Mouse (Mus musculus) limb, embryonic 15.5 days (tissue): Measurements from ENCODE around the gene Celf1. TPM values are rescaled to one million over a fixed set of nuclear protein-coding genes. Genes with fewer than 3 reads are reported as not detected.

Experiments
- ATAC-seq: fragments of 200-750 bp; cut with Nextera tagmentation; 2 replicates; pipeline ENCODE4 v1.8.0; 2017; ENCODE audit warnings: low read depth, moderate TSS enrichment; ENCODE audit not compliant: insufficient number of reproducible peaks, low FRiP score, low TSS enrichment
- H3K27ac ChIP-seq: fragments of 300-500 bp; sonication (generic); 2 replicates; pipeline ENCODE4 v1.5.1; 2015; ENCODE audit warnings: moderate library complexity, mild to moderate bottlenecking, inconsistent platforms
- H3K27me3 ChIP-seq: fragments of 300-500 bp; sonication (generic); 2 replicates; pipeline ENCODE4 v1.6.1; 2015; ENCODE audit warnings: inconsistent platforms
- H3K36me3 ChIP-seq: fragments of 300-500 bp; sonication (generic); 2 replicates; pipeline ENCODE4 v1.6.1; 2015; ENCODE audit warnings: inconsistent platforms
- H3K4me1 ChIP-seq: fragments of 300-500 bp; sonication (generic); 2 replicates; pipeline ENCODE4 v1.6.1; 2015; ENCODE audit warnings: inconsistent platforms
- H3K4me2 ChIP-seq: fragments of 300-500 bp; sonication (generic); 2 replicates; pipeline ENCODE4 v1.6.1; 2015; ENCODE audit warnings: mild to moderate bottlenecking, inconsistent platforms
- H3K4me3 ChIP-seq: fragments of 300-500 bp; sonication (generic); 2 replicates; pipeline ENCODE4 v1.5.1; 2015; ENCODE audit warnings: mild to moderate bottlenecking, inconsistent platforms
- H3K9ac ChIP-seq: fragments of 300-500 bp; sonication (generic); 2 replicates; pipeline ENCODE4 v1.6.1; 2015; ENCODE audit warnings: inconsistent platforms
- H3K9me3 ChIP-seq: fragments of 300-500 bp; sonication (generic); 2 replicates; pipeline ENCODE4 v1.6.1; 2016; ENCODE audit warnings: inconsistent platforms
- WGBS: fragments of 180-500 bp; shearing (Covaris S2); methylation state at CpG from one replicate; pipeline ENCODE4 v1.1.7; 2015; 5-methylcytosine and 5-hydroxymethylcytosine counted together
- polyA plus RNA-seq: library from polyadenylated mRNA; unstranded; fragments of >200 nt; fragmentation: Nextera tagmentation; extraction: Ambion mirVana; gene quantifications from 2 replicates; pipeline ENCODE4 v1.2.1, GENCODE M21; 2015

The Celf1 gene
- polyA plus RNA-seq, 1 experiment from 2014 or later: 56.9 TPM

- peak; percentile 35; the same call in 1 of the 2 replicates for ATAC-seq
- Histone ChIP-seq H3K36me3 (peaks cover 37% of the 10 kb centered on the region), H3K27me3 (no peaks in the 10 kb centered on the region), H3K4me2 (peak overlapping the region; percentile 82), H3K9ac (peak overlapping the region; percentile 42; the same call in 1 of the 2 replicates), H3K4me1 (peaks cover 17% of the 10 kb centered on the region), H3K4me3 (peak overlapping the region; percentile 91), H3K27ac (no peak overlapping the region), H3K9me3 (no peaks in the 10 kb centered on the region)
- 0% methylated on average over 6 of the region's 6 CpGs for WGBS
Observed at GRCm38 (mm10) chr2:91053181-91053933, 113.2 kb downstream of the Celf1 start.

GRCm38 (mm10) chr2:91053934-91054382 is 113.8 kb downstream of the Celf1 start, which contains the start of gene Psmc3:
Gene Psmc3, plus strand, starts transcription at chr2:91054009.
- H3K4me3 ChIP-seq: peak within 1 kb of the TSS; percentile 91
- no peaks in the 10 kb centered on the region for H3K27me3 ChIP-seq
- peaks cover 17% of the 10 kb centered on the region for H3K4me1 ChIP-seq
- peak within 1 kb of the TSS; percentile 82 for H3K4me2 ChIP-seq
- H3K9me3 ChIP-seq: no peaks in the 10 kb centered on the region
- peak within 1 kb of the TSS; percentile 73 for H3K9ac ChIP-seq
- H3K27ac ChIP-seq: peak within 1 kb of the TSS; percentile 93
- WGBS: 0% methylated on average over 40 of the region's 40 CpGs
- peaks cover 43% of the 10 kb centered on the region for H3K36me3 ChIP-seq
- peak; percentile 95 for ATAC-seq

- no peak overlapping the region for H3K27ac ChIP-seq
Observed at GRCm38 (mm10) chr2:91058435-91058834, 118.3 kb downstream of the Celf1 start.

GRCm38 (mm10) chr2:91059376-91059775 is 119.2 kb downstream of the Celf1 start:
- Histone ChIP-seq H3K4me2 (no peak overlapping the region), H3K9ac (no peak overlapping the region), H3K27me3 (no peaks in the 10 kb centered on the region), H3K36me3 (peaks cover 88% of the 10 kb centered on the region), H3K9me3 (no peaks in the 10 kb centered on the region), H3K4me3 (no peak overlapping the region), H3K27ac (no peak overlapping the region), H3K4me1 (peaks cover 34% of the 10 kb centered on the region)
- WGBS: 96% methylated on average over 2 of the region's 2 CpGs
- ATAC-seq: no peak

More at GRCm38 (mm10) chr2:91058435-91058834, 118.3 kb downstream of the Celf1 start:
- Histone ChIP-seq H3K9me3 (no peaks in the 10 kb centered on the region), H3K27me3 (no peaks in the 10 kb centered on the region), H3K9ac (no peak overlapping the region), H3K4me1 (peaks cover 34% of the 10 kb centered on the region), H3K4me2 (no peak overlapping the region), H3K4me3 (no peak overlapping the region), H3K36me3 (peaks cover 79% of the 10 kb centered on the region)
- ATAC-seq: no peak
- WGBS: 80% methylated on average over 5 of the region's 5 CpGs

GRCm38 (mm10) chr2:91060544-91061355 is 120.6 kb downstream of the Celf1 start:
- Histone ChIP-seq H3K4me3 (no peak overlapping the region), H3K4me1 (peaks cover 22% of the 10 kb centered on the region), H3K36me3 (peaks cover 93% of the 10 kb centered on the region), H3K9ac (no peak overlapping the region), H3K27me3 (no peaks in the 10 kb centered on the region), H3K27ac (peak overlapping the region; percentile 11; the same call in 1 of the 2 replicates), H3K4me2 (no peak overlapping the region), H3K9me3 (no peaks in the 10 kb centered on the region)
- 74% methylated on average over 10 of the region's 10 CpGs for WGBS
- peak; percentile 42; the same call in 1 of the 2 replicates for ATAC-seq

GRCm38 (mm10) chr2:91061849-91062481 is 121.8 kb downstream of the Celf1 start:
- H3K4me3 ChIP-seq: no peak overlapping the region
- peaks cover 92% of the 10 kb centered on the region for H3K36me3 ChIP-seq
- H3K27ac ChIP-seq: peak overlapping the region; percentile 67
- peaks cover 23% of the 10 kb centered on the region for H3K4me1 ChIP-seq
- no peaks in the 10 kb centered on the region for H3K9me3 ChIP-seq
- H3K4me2 ChIP-seq: no peak overlapping the region
- WGBS: 58% methylated on average over 6 of the region's 6 CpGs
- H3K9ac ChIP-seq: no peak overlapping the region
- H3K27me3 ChIP-seq: no peaks in the 10 kb centered on the region
- ATAC-seq: peak; percentile 32

GRCm38 (mm10) chr2:91062779-91063606 is 122.8 kb downstream of the Celf1 start:
- Histone ChIP-seq H3K4me1 (peaks cover 23% of the 10 kb centered on the region), H3K27me3 (no peaks in the 10 kb centered on the region), H3K9me3 (no peaks in the 10 kb centered on the region), H3K9ac (no peak overlapping the region), H3K4me2 (no peak overlapping the region), H3K4me3 (no peak overlapping the region), H3K27ac (0 out of 2 replicates have a peak overlapping the region, but pooled peaks have one; percentile 67), H3K36me3 (peaks cover 87% of the 10 kb centered on the region)
- WGBS: 90% methylated on average over 16 of the region's 16 CpGs
- 0 out of 2 replicates have a peak, but pooled peaks have one; percentile 16 for ATAC-seq

GRCm38 (mm10) chr2:91064211-91064610 is 124.0 kb downstream of the Celf1 start:
- H3K4me2 ChIP-seq: no peak overlapping the region
- H3K4me1 ChIP-seq: peaks cover 34% of the 10 kb centered on the region
- no peak overlapping the region for H3K27ac ChIP-seq
- 86% methylated on average over 6 of the region's 6 CpGs for WGBS
- peaks cover 78% of the 10 kb centered on the region for H3K36me3 ChIP-seq
- no peak for ATAC-seq
- no peaks in the 10 kb centered on the region for H3K9me3 ChIP-seq
- no peaks in the 10 kb centered on the region for H3K27me3 ChIP-seq
- no peak overlapping the region for H3K9ac ChIP-seq
- H3K4me3 ChIP-seq: no peak overlapping the region

GRCm38 (mm10) chr2:91065544-91065943 is 125.4 kb downstream of the Celf1 start:
- 47% methylated on average over 3 of the region's 3 CpGs for WGBS
- Histone ChIP-seq H3K27ac (no peak overlapping the region), H3K4me1 (peaks cover 36% of the 10 kb centered on the region), H3K9me3 (no peaks in the 10 kb centered on the region), H3K9ac (no peak overlapping the region), H3K36me3 (peaks cover 68% of the 10 kb centered on the region), H3K27me3 (no peaks in the 10 kb centered on the region), H3K4me3 (no peak overlapping the region), H3K4me2 (no peak overlapping the region)
- no peak for ATAC-seq

- H3K27ac ChIP-seq: no peak overlapping the region
- H3K9ac ChIP-seq: no peak overlapping the region
- no peaks in the 10 kb centered on the region for H3K27me3 ChIP-seq
- peaks cover 36% of the 10 kb centered on the region for H3K4me1 ChIP-seq
- no peak for ATAC-seq
- no peaks in the 10 kb centered on the region for H3K9me3 ChIP-seq
- 69% methylated on average over 3 of the region's 3 CpGs for WGBS
- H3K4me3 ChIP-seq: no peak overlapping the region
- no peak overlapping the region for H3K4me2 ChIP-seq
- H3K36me3 ChIP-seq: peaks cover 59% of the 10 kb centered on the region
Observed at GRCm38 (mm10) chr2:91066455-91066854, 126.3 kb downstream of the Celf1 start.
